Mouse (Mus musculus): ENCODE measurements at regions not wholly inside any gene's neighbourhood (a gene's known extent, or its start where the extent isn't known, plus 50 kb on each side); places are given as distances from the start of the nearest gene placed in this dataset.
A peak's percentile ranks its signal among the peaks of the same experiment; 100 is the strongest.

DNA sequence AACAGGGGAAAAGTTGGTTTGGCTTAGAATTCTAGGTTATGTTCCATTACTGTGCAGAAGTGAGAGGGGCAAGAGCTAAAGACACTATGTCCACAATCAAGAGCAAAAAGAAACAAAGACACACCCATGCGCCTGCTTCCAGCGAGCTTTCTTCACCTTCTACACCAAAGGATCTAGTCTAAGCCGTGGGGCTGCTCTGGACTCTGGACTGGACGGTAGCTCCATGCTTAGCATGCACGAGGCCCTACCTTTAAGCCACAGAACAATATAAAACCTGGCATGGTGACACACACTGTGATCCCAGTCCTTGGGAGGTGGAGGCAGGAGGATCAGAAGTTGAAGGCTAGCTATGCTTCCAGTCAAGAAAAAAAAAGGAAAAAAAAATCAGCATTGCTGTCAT lies 73.0 kb upstream of the Pias1 start:
- WGBS: 67% methylated on average over 5 of the region's 5 CpGs
- peaks cover 12% of the 10 kb centered on the region for H3K4me1 ChIP-seq (replicated peaks)
- peak; percentile 74 for ATAC-seq

DNA sequence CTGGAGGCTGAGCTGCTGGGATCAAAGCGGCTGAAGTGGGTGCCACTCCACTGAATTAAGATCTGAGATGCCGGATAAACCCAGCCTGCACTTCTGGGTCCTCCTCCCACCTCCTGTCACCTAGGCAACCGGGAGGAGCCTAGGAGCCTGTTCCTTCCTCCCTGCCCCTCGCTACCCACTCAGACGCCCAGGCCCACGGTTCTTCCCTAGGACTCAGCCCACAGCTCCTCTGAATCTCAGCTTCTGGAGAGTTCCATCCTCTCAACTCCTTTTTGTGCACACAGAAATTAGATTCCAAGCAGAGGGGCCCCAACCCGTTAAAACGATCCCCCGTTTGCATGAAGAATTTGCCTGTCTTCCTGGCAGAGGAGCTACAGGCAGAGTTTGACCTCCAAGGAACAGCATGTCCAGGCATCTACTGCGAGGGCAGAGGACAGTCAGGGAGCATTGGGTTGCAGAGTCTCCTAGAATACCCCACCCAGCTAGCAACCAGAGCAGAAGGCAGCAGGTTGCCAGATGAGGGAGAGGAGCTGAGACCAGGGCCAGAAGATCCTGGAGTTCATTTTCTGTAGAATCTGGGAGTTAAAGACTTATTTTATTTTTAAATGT lies 71.6 kb upstream of the Pias1 start:
- Histone ChIP-seq H3K9me3 (no peaks in the 10 kb centered on the region), H3K4me2 (replicated peaks) (peak overlapping the region; percentile 58), H3K4me1 (replicated peaks) (peaks cover 12% of the 10 kb centered on the region), H3K36me3 (no peaks in the 10 kb centered on the region), H3K27ac (peak overlapping the region; percentile 27; the same call in 1 of the 2 replicates), H3K4me3 (replicated peaks) (peak overlapping the region; percentile 15; the same call in 1 of the 2 replicates), H3K9ac (peak overlapping the region; percentile 26), H3K27me3 (replicated peaks) (no peaks in the 10 kb centered on the region)
- WGBS: 3% methylated on average over 10 of the region's 10 CpGs
- peak; percentile 78 for ATAC-seq

More for the DNA sequence above, 73.0 kb upstream of the Pias1 start:
- H3K4me3 ChIP-seq (replicated peaks): no peak overlapping the region
- no peak overlapping the region for H3K9ac ChIP-seq
- H3K27me3 ChIP-seq (replicated peaks): no peaks in the 10 kb centered on the region
- no peaks in the 10 kb centered on the region for H3K36me3 ChIP-seq
- H3K27ac ChIP-seq: no peak overlapping the region
- H3K4me2 ChIP-seq (replicated peaks): no peak overlapping the region
- no peaks in the 10 kb centered on the region for H3K9me3 ChIP-seq

DNA sequence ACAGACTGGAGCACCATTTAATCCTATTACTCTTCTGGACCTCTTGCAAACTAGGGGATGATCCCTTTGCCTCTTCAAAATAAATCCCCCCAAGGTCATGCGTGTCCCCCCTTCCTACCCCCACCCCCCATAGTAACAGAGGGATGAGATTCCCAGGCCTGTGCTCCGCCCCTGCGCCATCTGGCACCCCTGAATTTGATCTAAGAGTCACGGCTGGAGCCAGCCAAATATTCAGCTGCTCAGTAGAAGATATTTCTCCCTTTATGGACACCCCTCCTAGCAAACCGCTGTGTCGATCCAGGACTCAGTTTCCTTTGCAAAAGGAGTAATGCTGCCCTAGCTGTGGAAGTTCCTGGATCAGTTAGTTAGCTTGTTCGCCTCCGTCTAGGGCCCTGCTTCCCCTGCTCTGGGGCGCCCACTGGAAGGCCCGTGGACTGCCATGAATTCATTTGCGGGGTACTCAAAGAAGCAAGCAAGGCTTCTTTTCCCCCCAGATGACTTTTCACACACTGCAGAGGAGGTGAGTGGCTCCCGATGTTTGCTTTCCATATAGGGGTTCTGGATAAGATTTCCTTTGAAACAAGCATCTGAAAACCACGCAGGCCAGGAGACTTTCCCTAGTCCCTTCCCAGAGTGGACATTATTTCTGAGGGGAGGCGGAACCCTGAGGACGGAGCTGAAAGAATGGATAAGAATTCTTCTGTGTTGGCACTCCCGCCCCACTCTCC lies 70.9 kb upstream of the Pias1 start:
- ATAC-seq: 0 out of 2 replicates have a peak, but pooled peaks have one; percentile 8
- 39% methylated on average over 16 of the region's 16 CpGs for WGBS
- Histone ChIP-seq H3K27me3 (replicated peaks) (no peaks in the 10 kb centered on the region), H3K4me1 (replicated peaks) (peaks cover 12% of the 10 kb centered on the region), H3K4me3 (replicated peaks) (peak overlapping the region; percentile 15; the same call in 1 of the 2 replicates), H3K9ac (0 out of 2 replicates have a peak overlapping the region, but pooled peaks have one; percentile 26), H3K9me3 (no peaks in the 10 kb centered on the region), H3K36me3 (no peaks in the 10 kb centered on the region), H3K27ac (no peak overlapping the region), H3K4me2 (replicated peaks) (peak overlapping the region; percentile 58)

DNA sequence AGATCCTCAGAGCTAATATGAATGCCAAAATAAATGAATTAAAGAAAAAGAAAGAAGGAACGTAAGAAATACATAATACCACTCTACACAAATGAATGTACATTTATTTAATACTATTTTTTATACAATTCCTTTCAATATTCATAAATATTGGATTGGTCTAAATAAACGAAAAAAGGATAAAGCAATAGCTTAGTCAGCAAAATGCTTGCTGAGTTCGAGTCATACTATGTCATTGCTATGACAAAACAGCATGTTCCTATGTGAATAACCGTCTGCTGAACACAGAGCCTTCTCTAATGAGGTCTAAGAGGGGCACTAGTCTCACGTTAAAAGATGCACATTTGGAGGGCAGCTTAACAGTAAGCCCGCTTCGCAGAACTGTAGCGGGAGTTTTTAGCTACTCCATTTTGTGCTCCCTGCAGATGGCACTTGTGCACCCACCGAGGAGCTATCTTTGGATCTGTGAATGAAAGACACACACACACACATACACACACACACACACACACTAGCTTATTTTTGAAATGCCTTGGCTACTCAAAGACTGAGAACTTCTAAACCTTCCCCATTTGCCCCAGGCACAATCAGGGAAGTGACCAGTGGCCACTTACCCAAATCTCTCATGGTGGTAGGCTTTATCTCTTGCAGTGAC lies 69.1 kb upstream of the Pias1 start:
- WGBS: 83% methylated on average over 9 of the region's 9 CpGs

DNA sequence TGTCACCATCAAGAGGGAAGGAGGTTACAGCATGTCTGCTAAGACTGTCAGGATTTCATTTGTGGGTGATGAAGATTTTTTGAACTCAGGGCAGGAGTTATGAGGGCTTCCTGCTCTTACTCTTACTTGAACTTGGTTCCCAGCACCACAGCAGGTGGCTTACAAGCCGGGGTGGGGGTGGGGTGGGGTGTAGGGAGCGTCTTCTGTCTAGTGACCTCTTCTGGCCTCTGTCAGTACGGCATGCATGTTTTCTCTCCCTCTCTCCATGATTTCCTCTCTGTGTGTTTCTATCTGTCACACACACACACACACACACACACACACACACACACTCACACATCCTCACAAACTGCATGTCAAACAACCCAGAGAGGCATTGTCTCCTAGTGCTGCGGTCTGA lies 64.5 kb upstream of the Pias1 start:
- 60% methylated on average over 4 of the region's 4 CpGs for WGBS
- H3K27me3 ChIP-seq (replicated peaks): no peaks in the 10 kb centered on the region

More for the DNA sequence above, 69.1 kb upstream of the Pias1 start:
- Histone ChIP-seq H3K27ac (no peak overlapping the region), H3K4me1 (replicated peaks) (peaks cover 12% of the 10 kb centered on the region), H3K4me2 (replicated peaks) (no peak overlapping the region), H3K36me3 (no peaks in the 10 kb centered on the region), H3K9me3 (no peaks in the 10 kb centered on the region), H3K9ac (no peak overlapping the region), H3K4me3 (replicated peaks) (no peak overlapping the region), H3K27me3 (replicated peaks) (no peaks in the 10 kb centered on the region)
- no peak for ATAC-seq

DNA sequence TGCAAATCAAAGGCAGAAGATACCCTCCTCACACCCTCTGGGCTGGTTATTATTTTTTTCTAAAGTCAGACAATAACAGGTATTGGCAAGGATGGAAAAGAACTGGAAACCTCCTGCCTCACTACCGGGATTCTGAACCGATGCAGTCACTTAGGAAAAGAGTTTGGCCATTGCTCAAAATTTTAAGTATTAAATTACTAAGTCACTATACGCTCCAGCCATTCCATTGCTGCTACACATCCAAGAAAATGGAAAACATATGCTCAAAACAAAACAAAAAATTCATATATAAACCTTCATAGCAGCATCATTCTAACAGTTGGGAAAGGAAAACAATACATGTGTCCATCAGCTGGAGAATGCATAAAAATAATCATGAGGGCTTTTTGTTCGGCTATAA lies 63.9 kb upstream of the Pias1 start:
- H3K36me3 ChIP-seq: no peaks in the 10 kb centered on the region
- no peak overlapping the region for H3K27ac ChIP-seq
- ATAC-seq: no peak
- 73% methylated on average over 4 of the region's 4 CpGs for WGBS
- no peaks in the 10 kb centered on the region for H3K9me3 ChIP-seq
- no peak overlapping the region for H3K4me2 ChIP-seq (replicated peaks)
- no peaks in the 10 kb centered on the region for H3K4me1 ChIP-seq (replicated peaks)
- no peak overlapping the region for H3K9ac ChIP-seq
- no peaks in the 10 kb centered on the region for H3K27me3 ChIP-seq (replicated peaks)
- no peak overlapping the region for H3K4me3 ChIP-seq (replicated peaks)

More for the DNA sequence above, 64.5 kb upstream of the Pias1 start:
- H3K4me1 ChIP-seq (replicated peaks): no peaks in the 10 kb centered on the region
- ATAC-seq: no peak
- no peaks in the 10 kb centered on the region for H3K9me3 ChIP-seq
- H3K36me3 ChIP-seq: no peaks in the 10 kb centered on the region
- H3K4me2 ChIP-seq (replicated peaks): no peak overlapping the region
- no peak overlapping the region for H3K4me3 ChIP-seq (replicated peaks)
- no peak overlapping the region for H3K27ac ChIP-seq
- no peak overlapping the region for H3K9ac ChIP-seq

DNA sequence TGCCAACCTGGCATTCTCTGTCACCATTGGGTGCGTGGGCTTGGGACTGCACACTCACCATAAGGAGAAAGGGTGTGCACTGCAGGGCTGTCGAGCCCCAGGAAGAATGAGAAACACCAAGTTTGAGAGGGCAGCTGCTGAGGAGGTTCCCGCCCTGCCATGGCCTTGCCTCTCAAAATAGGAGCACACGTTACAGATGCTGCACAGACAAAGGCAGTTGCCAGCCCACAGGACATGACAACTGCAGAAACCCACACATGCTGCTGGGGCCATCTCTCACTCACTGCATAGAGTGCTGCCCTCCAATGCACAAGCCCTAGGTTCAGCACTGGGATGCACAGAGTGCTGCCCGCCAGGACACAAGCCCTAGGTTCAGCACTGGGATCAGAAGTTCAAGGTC lies 61.6 kb upstream of the Pias1 start:
- Histone ChIP-seq H3K4me1 (replicated peaks) (no peaks in the 10 kb centered on the region), H3K36me3 (no peaks in the 10 kb centered on the region), H3K9me3 (no peaks in the 10 kb centered on the region), H3K4me2 (replicated peaks) (no peak overlapping the region), H3K27me3 (replicated peaks) (no peaks in the 10 kb centered on the region), H3K9ac (no peak overlapping the region), H3K4me3 (replicated peaks) (no peak overlapping the region), H3K27ac (no peak overlapping the region)
- ATAC-seq: no peak
- 85% methylated on average over 5 of the region's 5 CpGs for WGBS

DNA sequence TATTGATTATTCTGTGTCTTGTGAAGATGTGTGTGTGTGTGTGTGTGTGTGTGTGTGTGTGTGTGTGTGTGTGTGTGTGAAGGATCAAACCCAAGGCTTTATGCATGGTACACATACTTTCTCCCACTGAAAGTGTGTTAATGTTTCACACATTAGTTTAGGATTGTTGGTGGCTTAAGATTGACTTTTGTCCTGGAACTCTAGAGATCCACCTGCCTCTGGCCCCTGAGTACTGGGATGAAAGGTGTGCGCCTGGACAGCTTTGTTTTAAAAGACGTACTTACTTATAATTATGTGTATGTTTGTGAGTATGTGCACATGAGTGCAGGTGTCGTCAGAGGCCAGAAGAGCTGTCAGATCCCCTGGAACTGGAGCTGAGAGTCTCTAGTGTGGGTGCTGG lies 59.3 kb upstream of the Pias1 start:
- Histone ChIP-seq H3K9me3 (no peaks in the 10 kb centered on the region), H3K9ac (no peak overlapping the region), H3K4me1 (replicated peaks) (no peaks in the 10 kb centered on the region), H3K36me3 (no peaks in the 10 kb centered on the region), H3K4me2 (replicated peaks) (no peak overlapping the region), H3K27ac (no peak overlapping the region), H3K4me3 (replicated peaks) (no peak overlapping the region), H3K27me3 (replicated peaks) (no peaks in the 10 kb centered on the region)
- WGBS: 84% methylated on average over 3 of the region's 3 CpGs
- no peak for ATAC-seq

DNA sequence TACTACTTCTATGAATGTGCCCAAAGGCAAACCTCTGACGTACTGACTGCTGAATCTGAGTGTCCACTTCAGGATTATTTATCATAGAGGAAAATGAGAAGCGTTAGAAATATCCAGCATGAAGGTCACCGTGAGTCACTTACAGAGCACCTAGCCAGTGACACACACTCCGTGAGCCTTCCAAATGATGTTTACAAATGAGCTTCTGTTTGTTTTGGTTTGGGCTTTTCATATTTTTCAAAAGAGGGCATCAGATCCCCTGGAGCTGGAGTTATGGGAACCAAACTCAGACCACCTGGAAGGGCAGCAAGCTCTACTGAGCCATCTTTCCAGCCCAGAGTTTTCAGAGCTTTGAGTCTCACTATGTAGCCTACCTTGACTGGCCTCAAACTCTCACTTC lies 57.8 kb upstream of the Pias1 start:
- Histone ChIP-seq H3K9ac (no peak overlapping the region), H3K27me3 (replicated peaks) (no peaks in the 10 kb centered on the region), H3K9me3 (no peaks in the 10 kb centered on the region), H3K36me3 (no peaks in the 10 kb centered on the region), H3K4me2 (replicated peaks) (no peak overlapping the region), H3K4me3 (replicated peaks) (no peak overlapping the region), H3K27ac (no peak overlapping the region), H3K4me1 (replicated peaks) (no peaks in the 10 kb centered on the region)
- WGBS: 72% methylated on average over 4 of the region's 4 CpGs
- no peak for ATAC-seq

DNA sequence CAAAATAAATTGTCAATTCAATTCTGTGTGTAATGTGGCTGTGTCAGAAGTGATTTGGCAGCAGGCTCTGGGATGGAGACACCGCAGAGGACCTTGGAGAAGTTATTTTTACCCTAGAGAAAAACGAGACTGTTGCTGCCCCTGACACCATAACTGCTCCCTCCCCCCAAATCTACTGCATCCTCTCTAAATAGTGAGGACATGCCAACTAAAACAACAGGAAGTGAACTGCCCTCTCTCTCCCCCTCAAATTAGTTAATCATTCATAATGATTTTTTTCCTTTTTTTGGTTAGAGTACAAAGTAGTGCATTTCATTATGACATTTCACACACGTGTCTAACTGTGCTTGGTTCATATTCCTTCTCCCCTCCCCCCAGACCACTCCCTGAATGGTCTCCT lies 55.6 kb upstream of the Pias1 start:
- H3K9ac ChIP-seq: no peak overlapping the region
- no peak for ATAC-seq

DNA sequence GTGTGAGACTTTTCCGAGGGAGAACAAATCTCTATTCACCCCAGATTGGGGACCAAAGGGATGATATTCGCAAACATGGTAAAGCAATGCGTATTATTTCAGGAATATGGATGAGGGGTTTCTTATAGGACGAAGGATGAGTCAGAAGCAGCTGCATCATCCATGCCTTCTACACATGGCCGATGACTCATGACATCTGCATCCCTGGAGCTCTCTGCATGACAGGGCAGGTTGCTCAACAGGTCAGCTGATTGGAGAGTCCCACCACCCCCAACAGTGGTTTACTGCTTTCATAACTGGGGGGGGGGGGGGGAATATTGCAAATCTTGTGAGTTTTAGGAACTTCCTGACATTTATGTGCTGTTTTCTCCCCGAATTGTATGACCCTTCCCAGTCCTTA lies 50.3 kb upstream of the Pias1 start:
- H3K27ac ChIP-seq: no peak overlapping the region

More for the DNA sequence above, 55.6 kb upstream of the Pias1 start:
- Histone ChIP-seq H3K9me3 (no peaks in the 10 kb centered on the region), H3K27me3 (replicated peaks) (no peaks in the 10 kb centered on the region), H3K27ac (no peak overlapping the region), H3K4me2 (replicated peaks) (no peak overlapping the region), H3K4me3 (replicated peaks) (no peak overlapping the region), H3K36me3 (no peaks in the 10 kb centered on the region), H3K4me1 (replicated peaks) (no peaks in the 10 kb centered on the region)
- 26% methylated on average over 3 of the region's 3 CpGs for WGBS

More for the DNA sequence above, 50.3 kb upstream of the Pias1 start:
- Histone ChIP-seq H3K4me2 (replicated peaks) (no peak overlapping the region), H3K9me3 (no peaks in the 10 kb centered on the region), H3K4me3 (replicated peaks) (no peak overlapping the region), H3K27me3 (replicated peaks) (no peaks in the 10 kb centered on the region), H3K9ac (no peak overlapping the region), H3K36me3 (no peaks in the 10 kb centered on the region), H3K4me1 (replicated peaks) (no peaks in the 10 kb centered on the region)
- WGBS: 84% methylated on average over 6 of the region's 6 CpGs
- no peak for ATAC-seq

Measured in intestine, embryonic 15.5 days (tissue).